Mouse (Mus musculus) forebrain, embryonic 11.5 days (tissue): ENCODE results near the gene Zfp442. TPM values are rescaled to one million over a fixed set of nuclear protein-coding genes. Genes with fewer than 3 reads are reported as not detected.
"Not testable (repeated sequence)": the region's sequence is repeated elsewhere in the genome, so short reads cannot be mapped to it uniquely, and the experiment has no call there.

Source experiments
- ATAC-seq: fragments of 200-750 bp; cut with Nextera tagmentation; replicated peaks from 2 replicates; pipeline ENCODE4 v1.8.0; 2017; ENCODE audit warnings: moderate TSS enrichment; ENCODE audit not compliant: low FRiP score
- DNase-seq: peaks from one replicate; pipeline ENCODE4 v3.0.0-alpha.2; 2017; ENCODE audit warnings: low spot score
- H3K27ac ChIP-seq: fragments of 300-500 bp; sonication (generic); 2 replicates; pipeline ENCODE4 v1.5.1; 2014; ENCODE audit warnings: low read depth, low read length
- H3K27me3 ChIP-seq: fragments of 300-500 bp; sonication (generic); 2 replicates; pipeline ENCODE4 v1.6.1; 2014; ENCODE audit warnings: mild to moderate bottlenecking, low read length, mixed read lengths; ENCODE audit not compliant: control insufficient read depth, insufficient read depth
- H3K36me3 ChIP-seq: fragments of 300-500 bp; sonication (generic); 2 replicates; pipeline ENCODE4 v1.6.1; 2014; ENCODE audit warnings: mild to moderate bottlenecking, low read length, moderate library complexity, mixed read lengths; ENCODE audit not compliant: control insufficient read depth, insufficient read depth
- H3K4me1 ChIP-seq: fragments of 300-500 bp; sonication (generic); replicated peaks from 2 replicates; pipeline ENCODE4 v1.6.1; 2014; ENCODE audit warnings: low read length, mixed read lengths; ENCODE audit not compliant: control insufficient read depth, insufficient read depth
- H3K4me2 ChIP-seq: fragments of 300-500 bp; sonication (generic); 2 replicates; pipeline ENCODE4 v1.6.1; 2014; ENCODE audit warnings: low read depth, mild to moderate bottlenecking, low read length, moderate library complexity, mixed read lengths; ENCODE audit not compliant: severe bottlenecking
- H3K4me3 ChIP-seq: fragments of 300-500 bp; sonication (generic); 2 replicates; pipeline ENCODE4 v1.5.1; 2014; ENCODE audit warnings: low read depth, low read length
- H3K9ac ChIP-seq: fragments of 300-500 bp; sonication (generic); 2 replicates; pipeline ENCODE4 v1.6.1; 2014; ENCODE audit warnings: low read length
- H3K9me3 ChIP-seq: fragments of 300-500 bp; sonication (generic); 2 replicates; pipeline ENCODE4 v1.6.1; 2016; ENCODE audit warnings: low read length, mixed read lengths; ENCODE audit not compliant: control insufficient read depth
- WGBS: fragments of 180-500 bp; shearing (Covaris S2); extraction: QIAGEN DNeasy Blood & Tissue Kit; methylation state at CpG from one replicate; pipeline ENCODE4 v1.1.7; 2014; 5-methylcytosine and 5-hydroxymethylcytosine counted together
- polyA plus RNA-seq: library from polyadenylated mRNA; unstranded; fragments of >200 nt; fragmentation: Nextera tagmentation; extraction: Ambion mirVana; gene quantifications from 2 replicates; pipeline ENCODE4 v1.2.1, GENCODE M21; 2014

Zfp442 gene
- polyA plus RNA-seq: 8.1 and 9.9 TPM in 2 replicates

GRCm38 (mm10) chr2:150451180-150451919, at the start of gene Zfp442:
Gene Zfp442, minus strand, starts transcription at chr2:150451486.
- not testable (repeated sequence) for H3K4me1 ChIP-seq, H3K36me3 ChIP-seq, H3K9me3 ChIP-seq, H3K27me3 ChIP-seq, H3K27ac ChIP-seq
- peak; percentile 72 for DNase-seq
- under 1% methylated on average over 18 of the region's 18 CpGs for WGBS
- peak within 1 kb of the TSS; percentile 48 for H3K4me2 ChIP-seq
- H3K9ac ChIP-seq: peak within 1 kb of the TSS; percentile 54
- ATAC-seq: peak; percentile 100
- peak within 1 kb of the TSS; percentile 38 for H3K4me3 ChIP-seq

GRCm38 (mm10) chr2:150500124-150500973, 49.1 kb upstream of the Zfp442 start:
- 50% methylated on average over 60 of the region's 60 CpGs for WGBS
- peak overlapping the region; percentile 36; the same call in 1 of the 2 replicates for H3K4me2 ChIP-seq
- not testable (repeated sequence) for H3K4me1 ChIP-seq, H3K27me3 ChIP-seq, H3K36me3 ChIP-seq, H3K9ac ChIP-seq, H3K4me3 ChIP-seq, DNase-seq, H3K9me3 ChIP-seq, H3K27ac ChIP-seq
- ATAC-seq: peak; percentile 49; the same call in 1 of the 2 replicates

- H3K9me3 ChIP-seq: no peaks in the 10 kb centered on the region
- H3K4me2 ChIP-seq: no peak overlapping the region
- no peak overlapping the region for H3K9ac ChIP-seq
- WGBS: 58% methylated on average over 2 of the region's 2 CpGs
- DNase-seq (no peak), ATAC-seq (no peak)
- no peaks in the 10 kb centered on the region for H3K36me3 ChIP-seq
- H3K27me3 ChIP-seq: no peaks in the 10 kb centered on the region
- no peaks in the 10 kb centered on the region for H3K4me1 ChIP-seq
- no peak overlapping the region for H3K27ac ChIP-seq
- no peak overlapping the region for H3K4me3 ChIP-seq
Measured at GRCm38 (mm10) chr2:150493031-150493430, 41.7 kb upstream of the Zfp442 start.

- not testable (repeated sequence) for DNase-seq
Measured at GRCm38 (mm10) chr2:150484939-150485778, 33.9 kb upstream of the Zfp442 start, which contains the start of gene Zfp345. Gene Zfp345, minus strand, starts transcription at chr2:150485091.

GRCm38 (mm10) chr2:150439084-150439483, 12.2 kb downstream of the Zfp442 start:
- not testable (repeated sequence) for H3K27ac ChIP-seq, H3K27me3 ChIP-seq, H3K9me3 ChIP-seq, H3K4me3 ChIP-seq, H3K36me3 ChIP-seq, H3K4me2 ChIP-seq, DNase-seq, ATAC-seq, H3K4me1 ChIP-seq, H3K9ac ChIP-seq
- WGBS: 82% methylated on average over 1 of the region's 1 CpGs

More at GRCm38 (mm10) chr2:150484939-150485778, 33.9 kb upstream of the Zfp442 start, which contains the start of gene Zfp345:
- 74% methylated on average over 8 of the region's 8 CpGs for WGBS
- H3K36me3 ChIP-seq, H3K4me2 ChIP-seq, H3K9me3 ChIP-seq, H3K4me3 ChIP-seq, H3K27me3 ChIP-seq, H3K9ac ChIP-seq, H3K27ac ChIP-seq, ATAC-seq, H3K4me1 ChIP-seq: not testable (repeated sequence)

- H3K4me2 ChIP-seq, H3K27me3 ChIP-seq, H3K4me3 ChIP-seq, H3K9me3 ChIP-seq, H3K4me1 ChIP-seq, ATAC-seq, DNase-seq, H3K36me3 ChIP-seq, H3K9ac ChIP-seq, H3K27ac ChIP-seq: not testable (repeated sequence)
- 87% methylated on average over 17 of the region's 17 CpGs for WGBS
Measured at GRCm38 (mm10) chr2:150412146-150412545, 39.1 kb downstream of the Zfp442 start.

- DNase-seq (no peak), ATAC-seq (no peak)
- H3K36me3 ChIP-seq: no peaks in the 10 kb centered on the region
- no peaks in the 10 kb centered on the region; the same call in 1 of the 2 replicates for H3K9me3 ChIP-seq
- 84% methylated on average over 1 of the region's 1 CpGs for WGBS
- H3K9ac ChIP-seq: no peak overlapping the region
- no peaks in the 10 kb centered on the region for H3K27me3 ChIP-seq
- H3K4me1 ChIP-seq: no peaks in the 10 kb centered on the region
- H3K4me2 ChIP-seq: no peak overlapping the region
- H3K27ac ChIP-seq: no peak overlapping the region
- no peak overlapping the region for H3K4me3 ChIP-seq
Measured at GRCm38 (mm10) chr2:150390198-150390597, 61.1 kb downstream of the Zfp442 start.

- not testable (repeated sequence) for H3K9me3 ChIP-seq
Measured at GRCm38 (mm10) chr2:150385553-150386106, 65.7 kb downstream of the Zfp442 start.

More at GRCm38 (mm10) chr2:150385553-150386106, 65.7 kb downstream of the Zfp442 start:
- ATAC-seq: 0 out of 2 replicates have a peak, but pooled peaks have one; percentile 10
- not testable (repeated sequence) for H3K36me3 ChIP-seq, H3K4me3 ChIP-seq, H3K4me1 ChIP-seq, H3K9ac ChIP-seq, H3K27me3 ChIP-seq, H3K27ac ChIP-seq, DNase-seq, H3K4me2 ChIP-seq
- WGBS: 95% methylated on average over 18 of the region's 19 CpGs
